Mouse (Mus musculus) ES-Bruce4 (cell line): ENCODE results near the gene Khsrp. TPM values are rescaled to one million over a fixed set of nuclear protein-coding genes. Genes with fewer than 3 reads are reported as not detected.
A peak's percentile ranks its signal among the peaks of the same experiment; 100 is the strongest.
"Not testable (repeated sequence)": the region's sequence is repeated elsewhere in the genome, so short reads cannot be mapped to it uniquely, and the experiment has no call there.

Source experiments
- H3K27ac ChIP-seq: 2 replicates; pipeline ENCODE4 v1.5.1; 2012; ENCODE audit warnings: low read length, inconsistent platforms; ENCODE audit not compliant: insufficient read depth
- H3K27me3 ChIP-seq: 2 replicates; pipeline ENCODE4 v1.6.1; 2012; ENCODE audit warnings: mild to moderate bottlenecking, low read length, inconsistent platforms; ENCODE audit not compliant: control insufficient read depth, poor library complexity, insufficient read depth, severe bottlenecking
- H3K36me3 ChIP-seq: 2 replicates; pipeline ENCODE4 v1.6.1; 2012; ENCODE audit warnings: inconsistent platforms, mild to moderate bottlenecking, low read length, moderate library complexity; ENCODE audit not compliant: control insufficient read depth, poor library complexity, insufficient read depth, severe bottlenecking
- H3K4me1 ChIP-seq: one replicate; pipeline ENCODE4 v1.8.1; 2011; ENCODE audit warnings: low read length; ENCODE audit not compliant: control insufficient read depth, insufficient read depth
- H3K4me3 ChIP-seq: 2 replicates; pipeline ENCODE4 v1.5.1; 2011; ENCODE audit warnings: low read depth, mild to moderate bottlenecking, low read length
- H3K9ac ChIP-seq: 2 replicates; pipeline ENCODE4 v1.6.1; 2012; ENCODE audit warnings: low read depth, mild to moderate bottlenecking, inconsistent platforms; ENCODE audit not compliant: poor library complexity, severe bottlenecking
- H3K9me3 ChIP-seq: replicated peaks from 2 replicates; pipeline ENCODE4 v1.6.1; 2012; ENCODE audit warnings: mild to moderate bottlenecking, low read length, inconsistent platforms; ENCODE audit not compliant: control insufficient read depth, poor library complexity, insufficient read depth, severe bottlenecking
- CTCF ChIP-seq: IDR thresholded peaks from one replicate; pipeline ENCODE4 v1.8.1; 2011; ENCODE audit warnings: low read depth, low read length
- EP300 ChIP-seq: IDR thresholded peaks from 2 replicates; pipeline ENCODE4 v1.6.1; 2011; ENCODE audit warnings: low read depth, low read length; ENCODE audit not compliant: insufficient read depth
- POLR2A ChIP-seq: IDR thresholded peaks from one replicate; pipeline ENCODE4 v1.8.1; 2011; ENCODE audit warnings: low read length; ENCODE audit not compliant: insufficient read depth
- polyA plus RNA-seq: library from polyadenylated mRNA; stranded (reverse); fragments of >200 nt; gene quantifications from 2 replicates; pipeline ENCODE4 v1.2.4, GENCODE M21; 2011; ENCODE audit warnings: low read depth; ENCODE audit not compliant: missing spikeins, insufficient read depth, insufficient read length

Gene Khsrp
- polyA plus RNA-seq, 1 experiment: 166 TPM

DNA sequence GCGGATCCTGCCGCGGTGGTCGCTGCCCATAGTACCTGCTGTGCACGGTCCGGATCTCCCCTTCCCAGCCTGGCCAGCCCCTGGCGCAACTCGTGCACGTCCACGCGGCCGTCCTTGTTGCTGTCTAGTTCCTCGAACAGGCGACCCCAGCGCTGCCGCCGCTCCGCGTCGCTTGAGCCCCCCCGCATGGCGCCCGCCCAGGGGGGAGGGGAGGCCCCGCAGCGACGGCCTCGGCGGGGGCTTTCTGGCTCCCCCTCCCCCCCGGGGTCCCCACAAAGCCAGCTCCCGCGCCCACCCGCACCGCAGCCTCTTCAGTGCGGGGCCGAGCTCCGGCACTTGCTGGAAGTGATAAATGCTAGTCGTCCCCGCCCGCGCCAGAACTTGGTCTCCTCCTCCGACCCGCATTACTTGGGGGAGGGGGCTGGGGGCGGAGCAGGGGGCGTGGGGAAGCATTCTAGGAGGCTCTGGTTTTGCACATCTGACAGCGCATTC lies 28.2 kb upstream of the Khsrp start, which contains the start of gene Slc25a23:
Gene Slc25a23 (minus strand): TSS at position 378 of the 492 bp plus-strand sequence.
- Histone ChIP-seq H3K27me3 (no peaks in the 10 kb centered on the region), H3K36me3 (no peaks in the 10 kb centered on the region), H3K9ac (peak within 1 kb of the TSS; percentile 39), H3K9me3 (no peaks in the 10 kb centered on the region), H3K4me3 (peak within 1 kb of the TSS; percentile 67), H3K27ac (peak within 1 kb of the TSS; percentile 59; the same call in 1 of the 2 replicates), H3K4me1 (peaks cover 7% of the 10 kb centered on the region)
- no peak for TF ChIP-seq EP300
- no peak for TF ChIP-seq CTCF
- TF ChIP-seq POLR2A: no peak

DNA sequence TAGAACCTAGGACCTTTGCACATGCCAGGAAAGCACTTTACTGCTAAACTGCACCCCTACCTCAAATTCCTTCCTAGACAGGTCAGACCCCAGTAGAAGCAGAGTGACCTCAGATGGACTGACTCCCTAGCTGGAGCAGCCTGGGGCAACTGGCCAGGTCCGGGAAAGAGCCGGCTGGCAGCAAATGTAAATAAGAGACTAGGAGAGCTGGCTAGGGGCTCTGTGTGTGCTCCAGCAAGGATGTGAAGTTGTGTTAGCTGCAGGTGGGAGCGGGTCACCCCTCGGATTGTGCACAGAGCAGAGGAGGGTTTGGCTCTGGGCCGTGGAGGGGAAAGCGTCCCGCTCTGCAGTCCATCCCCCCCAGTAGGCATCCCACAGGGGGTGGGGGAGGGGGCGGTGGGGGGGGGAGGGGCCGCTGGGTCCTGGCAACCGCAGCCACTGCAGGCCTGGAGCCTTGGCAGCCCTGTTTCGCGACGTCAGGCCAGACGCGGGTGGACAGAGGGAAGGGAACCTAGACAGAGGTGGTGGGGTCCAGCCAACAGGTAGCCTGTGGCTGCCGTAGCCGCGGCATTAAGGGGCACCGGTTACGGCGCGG lies 27.7 kb upstream of the Khsrp start, which contains the start of gene Crb3:
Gene Crb3 (plus strand): TSS at position 215 of the 595 bp plus-strand sequence.
- Histone ChIP-seq H3K9me3 (no peaks in the 10 kb centered on the region), H3K4me1 (peaks cover 7% of the 10 kb centered on the region), H3K27ac (no peak within 1 kb of the TSS), H3K4me3 (peak within 1 kb of the TSS; percentile 67), H3K9ac (peak within 1 kb of the TSS; percentile 39), H3K27me3 (no peaks in the 10 kb centered on the region), H3K36me3 (no peaks in the 10 kb centered on the region)
- TF ChIP-seq POLR2A (no peak), CTCF (no peak), EP300 (no peak)

DNA sequence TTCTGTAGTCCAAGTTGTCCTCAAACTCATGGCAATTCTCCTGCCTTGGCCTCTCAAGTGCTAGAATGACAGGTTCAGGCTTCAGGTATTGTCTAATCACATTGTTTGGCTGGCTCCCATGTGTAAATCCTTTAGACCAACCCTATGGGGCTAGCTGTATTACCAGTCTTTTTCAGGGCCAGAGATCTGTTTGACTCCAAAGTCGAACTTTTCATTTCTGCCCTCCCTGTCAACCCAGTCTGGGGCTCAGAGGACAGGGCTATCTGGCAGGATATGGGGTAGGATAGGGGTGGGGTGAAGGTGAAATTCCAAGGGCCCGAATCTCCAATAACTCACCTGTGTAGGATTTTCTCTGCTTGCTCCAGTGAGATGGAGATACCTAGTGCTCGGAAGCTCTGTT lies 24.9 kb upstream of the Khsrp start:
- no peaks in the 10 kb centered on the region for H3K9me3 ChIP-seq
- no peak for TF ChIP-seq POLR2A
- TF ChIP-seq CTCF: no peak
- no peak for TF ChIP-seq EP300
- no peak overlapping the region for H3K27ac ChIP-seq
- no peak overlapping the region for H3K9ac ChIP-seq
- no peaks in the 10 kb centered on the region for H3K27me3 ChIP-seq
- H3K4me3 ChIP-seq: no peak overlapping the region
- H3K4me1 ChIP-seq: peaks cover 5% of the 10 kb centered on the region
- no peaks in the 10 kb centered on the region for H3K36me3 ChIP-seq

DNA sequence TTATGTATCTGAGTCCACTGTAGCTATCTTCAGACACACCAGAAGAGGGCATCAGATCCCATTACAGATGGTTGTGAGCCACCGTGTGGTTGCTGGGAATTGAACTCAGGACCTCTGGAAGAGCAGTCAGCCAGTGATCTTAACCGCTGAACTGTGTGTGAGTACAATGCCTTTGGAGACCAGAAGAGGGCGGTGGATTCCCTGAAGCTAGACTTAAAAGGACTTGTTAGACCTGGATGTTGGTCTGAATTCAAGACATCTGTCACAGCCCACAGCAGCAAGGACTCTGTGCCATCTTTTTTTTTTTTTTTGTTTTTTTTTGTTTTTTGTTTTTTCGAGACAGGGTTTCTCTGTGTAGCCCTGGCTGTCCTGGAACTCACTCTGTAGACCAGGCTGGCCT lies 20.4 kb upstream of the Khsrp start:
- H3K27ac ChIP-seq, H3K4me3 ChIP-seq, H3K9me3 ChIP-seq, H3K36me3 ChIP-seq, H3K9ac ChIP-seq, H3K4me1 ChIP-seq, H3K27me3 ChIP-seq: not testable (repeated sequence)
- peak; percentile 10 for TF ChIP-seq CTCF

- Histone ChIP-seq H3K9me3 (no peaks in the 10 kb centered on the region), H3K27ac (no peak overlapping the region), H3K36me3 (no peaks in the 10 kb centered on the region), H3K4me3 (no peak overlapping the region), H3K9ac (no peak overlapping the region), H3K27me3 (no peaks in the 10 kb centered on the region), H3K4me1 (peaks cover 2% of the 10 kb centered on the region)
- TF ChIP-seq CTCF (no peak), EP300 (no peak), POLR2A (no peak)
Observed at GRCm38 (mm10) chr17:57048816-57049215, 17.5 kb upstream of the Khsrp start.

GRCm38 (mm10) chr17:57047406-57047805 lies 16.1 kb upstream of the Khsrp start:
- TF ChIP-seq CTCF (no peak), POLR2A (no peak), EP300 (no peak)
- peaks cover 2% of the 10 kb centered on the region for H3K4me1 ChIP-seq
- no peaks in the 10 kb centered on the region for H3K9me3 ChIP-seq
- peak overlapping the region; percentile 26 for H3K4me3 ChIP-seq
- H3K27ac ChIP-seq: no peak overlapping the region
- H3K27me3 ChIP-seq: no peaks in the 10 kb centered on the region
- H3K36me3 ChIP-seq: no peaks in the 10 kb centered on the region
- H3K9ac ChIP-seq: no peak overlapping the region
